Mouse (Mus musculus): ENCODE measurements at regions not wholly inside any gene's neighbourhood (a gene's known extent, or its start where the extent isn't known, plus 50 kb on each side); places are given as distances from the start of the nearest gene placed in this dataset.

GRCm38 (mm10) chr19:54340778-54341291, 296.9 kb downstream of the Adra2a start:
- H3K9ac ChIP-seq, result no peak overlapping the region
- WGBS, result 80% methylated on average over 2 of the region's 2 CpGs
- no peak overlapping the region for H3K27ac ChIP-seq (ENCODE audit: low read depth)
- no peaks in the 10 kb centered on the region for H3K27me3 ChIP-seq (ENCODE audit: insufficient read depth, low read length)
- H3K9me3 ChIP-seq (ENCODE audit: low read depth, low read length), result no peaks in the 10 kb centered on the region
- TF ChIP-seq CTCF (IDR thresholded peaks at IDR 0.05; ENCODE audit: low read depth), result no peak
- no peak for DNase-seq
- H3K4me1 ChIP-seq (ENCODE audit: insufficient read depth), result no peaks in the 10 kb centered on the region
- no peak overlapping the region for H3K4me3 ChIP-seq (ENCODE audit: low read depth, low read length)
- H3K4me2 ChIP-seq, result no peak overlapping the region
- no peaks in the 10 kb centered on the region for H3K36me3 ChIP-seq (ENCODE audit: insufficient read depth)
- no peak for ATAC-seq (ENCODE audit: insufficient read depth)

DNA sequence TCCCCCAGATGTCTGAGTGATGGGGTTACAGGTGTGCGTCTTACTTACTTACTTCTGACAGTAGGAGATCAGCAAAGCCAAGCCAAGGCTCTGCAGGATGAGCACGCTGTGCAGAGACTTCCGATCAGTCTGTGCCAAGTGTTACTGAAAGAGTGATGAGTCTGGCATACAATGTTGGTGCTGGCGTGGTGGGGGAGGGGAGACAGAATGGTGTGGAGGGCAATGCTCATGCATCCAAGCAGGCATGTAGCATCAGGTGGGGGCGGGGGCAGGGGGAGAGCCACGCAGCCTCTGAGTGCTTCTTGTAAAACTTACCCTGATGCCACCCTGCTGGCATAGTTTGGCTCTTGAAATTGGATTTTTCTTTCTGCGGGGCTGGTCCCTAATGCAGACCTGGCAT, 315.8 kb downstream of the Adra2a start:
- H3K36me3 ChIP-seq (ENCODE audit: insufficient read depth), result no peaks in the 10 kb centered on the region
- WGBS, result 76% methylated on average over 7 of the region's 7 CpGs
- DNase-seq, result no peak

DNA sequence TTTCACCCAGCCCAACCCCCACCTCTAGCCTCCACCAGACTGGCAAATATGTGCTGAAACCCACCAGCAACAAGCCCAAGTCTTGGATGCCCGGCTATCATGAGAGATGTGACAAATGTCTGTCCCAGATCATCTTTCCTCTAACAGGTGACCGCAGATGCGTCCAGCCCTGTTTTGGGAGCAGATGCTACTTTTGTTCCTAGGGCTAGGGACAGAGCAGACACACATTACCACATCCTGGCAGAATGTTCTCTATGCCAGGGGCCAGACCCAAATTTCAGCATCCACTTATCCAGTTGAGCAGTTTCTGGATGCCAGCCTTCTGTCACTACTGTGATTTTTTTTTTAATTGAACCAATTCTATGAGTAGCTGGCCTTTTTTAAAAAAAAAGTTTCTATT, 316.7 kb downstream of the Adra2a start:
- Histone ChIP-seq H3K9ac (no peak overlapping the region), H3K27ac (ENCODE audit: low read depth) (no peak overlapping the region), H3K4me3 (ENCODE audit: low read depth, low read length) (no peak overlapping the region), H3K27me3 (ENCODE audit: insufficient read depth, low read length) (no peaks in the 10 kb centered on the region), H3K36me3 (ENCODE audit: insufficient read depth) (no peaks in the 10 kb centered on the region), H3K4me2 (no peak overlapping the region), H3K9me3 (ENCODE audit: low read depth, low read length) (no peaks in the 10 kb centered on the region), H3K4me1 (ENCODE audit: insufficient read depth) (no peaks in the 10 kb centered on the region)
- no peak for ATAC-seq (ENCODE audit: insufficient read depth)
- no peak for DNase-seq
- TF ChIP-seq CTCF (IDR thresholded peaks at IDR 0.05; ENCODE audit: low read depth), result no peak
- WGBS, result 86% methylated on average over 3 of the region's 3 CpGs

More for the DNA sequence above, 315.8 kb downstream of the Adra2a start:
- Histone ChIP-seq H3K4me3 (ENCODE audit: low read depth, low read length) (no peak overlapping the region), H3K4me2 (no peak overlapping the region), H3K9ac (no peak overlapping the region), H3K27me3 (ENCODE audit: insufficient read depth, low read length) (no peaks in the 10 kb centered on the region), H3K4me1 (ENCODE audit: insufficient read depth) (no peaks in the 10 kb centered on the region), H3K9me3 (ENCODE audit: low read depth, low read length) (no peaks in the 10 kb centered on the region), H3K27ac (ENCODE audit: low read depth) (no peak overlapping the region)
- ATAC-seq (ENCODE audit: insufficient read depth), result no peak
- no peak for TF ChIP-seq CTCF (IDR thresholded peaks at IDR 0.05; ENCODE audit: low read depth)

DNA sequence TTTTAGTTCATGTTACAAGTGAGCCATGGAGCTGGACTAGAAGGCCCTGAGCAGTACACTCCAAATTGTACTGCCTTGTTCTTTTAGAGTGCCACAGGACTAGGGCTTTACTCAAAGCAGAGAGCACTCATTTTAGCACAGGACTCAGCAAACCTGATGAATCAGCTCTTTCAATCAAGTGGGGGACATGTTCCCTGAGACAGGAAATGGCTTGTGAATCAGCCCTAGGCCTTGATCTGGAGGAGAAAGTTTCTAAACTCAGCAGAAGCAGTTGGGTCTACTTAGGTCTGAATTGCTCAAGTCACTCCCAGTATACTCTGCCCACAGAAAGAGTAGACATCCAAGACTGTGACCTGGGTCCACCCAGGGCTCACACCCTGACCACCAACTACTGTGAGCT, 341.1 kb downstream of the Adra2a start:
- ATAC-seq (ENCODE audit: insufficient read depth), result no peak

GRCm38 (mm10) chr19:54391406-54391805, 347.5 kb downstream of the Adra2a start:
- Histone ChIP-seq H3K4me3 (ENCODE audit: low read depth, low read length) (no peak overlapping the region), H3K9me3 (ENCODE audit: low read depth, low read length) (no peaks in the 10 kb centered on the region), H3K9ac (no peak overlapping the region), H3K27ac (ENCODE audit: low read depth) (no peak overlapping the region), H3K27me3 (ENCODE audit: insufficient read depth, low read length) (no peaks in the 10 kb centered on the region), H3K4me1 (ENCODE audit: insufficient read depth) (no peaks in the 10 kb centered on the region), H3K4me2 (no peak overlapping the region), H3K36me3 (ENCODE audit: insufficient read depth) (no peaks in the 10 kb centered on the region)
- TF ChIP-seq CTCF (IDR thresholded peaks at IDR 0.05; ENCODE audit: low read depth), result no peak
- ATAC-seq (ENCODE audit: insufficient read depth), result no peak
- DNase-seq, result no peak
- 73% methylated on average over 6 of the region's 6 CpGs for WGBS

More for the DNA sequence above, 341.1 kb downstream of the Adra2a start:
- Histone ChIP-seq H3K36me3 (ENCODE audit: insufficient read depth) (no peaks in the 10 kb centered on the region), H3K27me3 (ENCODE audit: insufficient read depth, low read length) (no peaks in the 10 kb centered on the region), H3K4me1 (ENCODE audit: insufficient read depth) (no peaks in the 10 kb centered on the region), H3K27ac (ENCODE audit: low read depth) (no peak overlapping the region), H3K4me3 (ENCODE audit: low read depth, low read length) (no peak overlapping the region), H3K9ac (no peak overlapping the region), H3K9me3 (ENCODE audit: low read depth, low read length) (no peaks in the 10 kb centered on the region), H3K4me2 (no peak overlapping the region)
- no peak for DNase-seq
- no peak for TF ChIP-seq CTCF (IDR thresholded peaks at IDR 0.05; ENCODE audit: low read depth)

DNA sequence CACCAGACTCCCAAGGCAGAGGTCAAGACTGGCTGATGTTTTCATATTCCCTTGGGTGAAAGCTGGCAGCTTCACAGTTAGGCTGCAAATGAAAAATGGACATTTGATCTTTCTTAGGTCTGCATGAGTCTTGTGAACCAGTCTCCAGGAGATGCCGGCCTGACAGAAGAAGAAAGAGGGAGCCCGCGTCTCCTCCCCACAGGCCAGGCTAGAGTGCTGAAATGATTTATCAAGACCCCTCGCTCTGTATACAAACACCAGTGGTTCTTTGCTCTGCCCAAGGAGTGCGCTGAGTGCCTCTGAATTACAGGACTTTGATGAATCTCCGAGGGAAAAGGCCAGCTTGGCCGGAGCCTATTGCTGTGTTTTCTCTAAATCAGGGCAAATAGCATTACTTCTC, 355.7 kb downstream of the Adra2a start:
- ATAC-seq (ENCODE audit: insufficient read depth), result peak; percentile 68; the same call in 1 of the 2 replicates
- Histone ChIP-seq H3K4me2 (no peak overlapping the region), H3K27ac (ENCODE audit: low read depth) (no peak overlapping the region), H3K4me1 (ENCODE audit: insufficient read depth) (no peaks in the 10 kb centered on the region), H3K36me3 (ENCODE audit: insufficient read depth) (no peaks in the 10 kb centered on the region), H3K4me3 (ENCODE audit: low read depth, low read length) (no peak overlapping the region), H3K9ac (no peak overlapping the region), H3K9me3 (ENCODE audit: low read depth, low read length) (no peaks in the 10 kb centered on the region), H3K27me3 (ENCODE audit: insufficient read depth, low read length) (no peaks in the 10 kb centered on the region)
- peak; percentile 9; the same call in 1 of the 2 replicates for TF ChIP-seq CTCF (IDR thresholded peaks at IDR 0.05; ENCODE audit: low read depth)
- peak; percentile 61 for DNase-seq
- WGBS, result 13% methylated on average over 7 of the region's 7 CpGs

DNA sequence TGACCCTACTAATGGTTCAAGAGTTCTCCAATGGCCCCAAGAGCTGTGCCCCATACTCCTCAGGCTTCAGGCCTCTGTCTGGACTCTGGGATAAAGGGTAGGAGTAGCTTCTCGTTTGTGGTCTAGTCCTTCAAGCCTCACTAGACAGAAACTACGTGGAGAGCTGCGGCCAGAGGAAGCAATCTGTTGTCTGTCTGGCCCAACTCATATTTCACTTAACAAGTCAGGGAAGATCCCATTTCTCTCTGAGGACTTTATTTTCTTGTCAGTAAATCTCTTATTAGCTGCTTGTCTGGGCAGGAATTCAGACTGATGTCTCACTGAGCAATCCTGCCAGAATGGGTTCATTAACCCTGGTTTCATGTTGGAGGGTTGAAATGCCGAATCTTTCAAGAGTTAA, 364.0 kb downstream of the Adra2a start:
- no peak overlapping the region for H3K27ac ChIP-seq (ENCODE audit: low read depth)
- H3K9me3 ChIP-seq (ENCODE audit: low read depth, low read length), result no peaks in the 10 kb centered on the region
- no peak for ATAC-seq (ENCODE audit: insufficient read depth)
- 43% methylated on average over 4 of the region's 4 CpGs for WGBS
- H3K4me1 ChIP-seq (ENCODE audit: insufficient read depth), result no peaks in the 10 kb centered on the region
- no peaks in the 10 kb centered on the region for H3K27me3 ChIP-seq (ENCODE audit: insufficient read depth, low read length)
- no peak for TF ChIP-seq CTCF (IDR thresholded peaks at IDR 0.05; ENCODE audit: low read depth)
- no peak overlapping the region for H3K9ac ChIP-seq
- no peak overlapping the region for H3K4me2 ChIP-seq
- no peak overlapping the region for H3K4me3 ChIP-seq (ENCODE audit: low read depth, low read length)
- peak; percentile 51 for DNase-seq
- H3K36me3 ChIP-seq (ENCODE audit: insufficient read depth), result no peaks in the 10 kb centered on the region

DNA sequence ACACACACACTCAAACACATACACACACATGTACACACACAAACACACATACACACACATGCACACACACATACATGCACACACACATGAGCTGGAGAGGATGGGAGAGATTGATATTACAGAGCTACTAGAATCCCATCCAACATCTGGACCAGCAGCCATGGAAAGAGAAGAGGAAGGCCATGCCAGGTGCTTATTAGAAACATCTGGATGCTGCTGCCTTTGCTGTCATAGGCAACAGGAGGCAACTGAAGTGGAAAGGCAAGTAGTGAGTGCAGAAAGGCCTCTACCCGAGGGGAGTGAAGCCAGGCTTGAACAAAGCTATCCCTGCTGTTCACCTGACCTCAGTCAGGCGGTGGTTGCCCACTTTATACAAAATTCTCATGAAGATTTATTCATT, 385.1 kb downstream of the Adra2a start:
- no peak for DNase-seq
- Histone ChIP-seq H3K27me3 (ENCODE audit: insufficient read depth, low read length) (no peaks in the 10 kb centered on the region), H3K4me3 (ENCODE audit: low read depth, low read length) (no peak overlapping the region), H3K9me3 (ENCODE audit: low read depth, low read length) (no peaks in the 10 kb centered on the region), H3K4me1 (ENCODE audit: insufficient read depth) (no peaks in the 10 kb centered on the region), H3K27ac (ENCODE audit: low read depth) (no peak overlapping the region), H3K36me3 (ENCODE audit: insufficient read depth) (no peaks in the 10 kb centered on the region), H3K9ac (no peak overlapping the region), H3K4me2 (no peak overlapping the region)
- 52% methylated on average over 2 of the region's 2 CpGs for WGBS
- ATAC-seq (ENCODE audit: insufficient read depth), result no peak
- no peak for TF ChIP-seq CTCF (IDR thresholded peaks at IDR 0.05; ENCODE audit: low read depth)

All from lung, embryonic 14.5 days (tissue).